Mouse (Mus musculus): Measurements from ENCODE around the gene Ccdc120.

DNA sequence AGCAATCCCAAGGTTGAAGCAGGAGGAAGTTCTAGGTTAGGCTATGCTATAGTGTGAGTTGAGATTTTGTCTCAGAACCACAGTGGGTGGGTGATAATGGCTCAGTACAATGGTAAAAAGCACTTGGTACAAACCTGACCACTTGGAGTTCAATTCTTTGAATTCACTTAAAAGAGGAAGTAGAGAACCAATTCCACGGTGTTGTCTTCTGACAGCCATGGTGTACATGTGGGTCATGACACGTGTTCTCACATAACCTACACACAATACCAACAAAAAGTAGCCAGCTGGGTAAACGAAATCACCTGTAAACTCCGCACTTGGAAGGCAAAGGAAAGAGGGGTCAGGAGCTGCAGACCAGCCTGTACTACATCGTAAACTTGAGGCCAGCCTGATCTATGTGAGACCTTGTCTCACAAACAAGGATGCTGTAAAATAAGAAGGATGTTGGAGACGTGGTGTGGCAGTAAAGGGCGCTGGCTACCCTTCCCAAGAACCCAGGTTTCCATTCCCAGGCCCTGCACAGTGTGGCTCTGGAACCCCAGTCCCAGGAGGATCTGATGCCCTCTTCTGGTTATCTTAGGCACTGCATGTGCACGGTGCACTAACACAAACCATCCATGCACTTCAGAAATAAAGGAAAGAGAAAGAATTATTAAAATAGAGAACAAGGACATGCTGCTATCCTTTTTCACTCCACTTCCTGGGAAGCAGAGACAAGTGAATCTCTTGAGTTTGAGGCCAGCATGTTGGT is 25.8 kb upstream of the Ccdc120 start:
- peak; percentile 81 for TF ChIP-seq CTCF (IDR thresholded peaks at IDR 0.05; ENCODE audit: low read depth)
- no peak for TF ChIP-seq EP300 (optimal IDR thresholded peaks at IDR 0.05)

Measured in stomach, postnatal 0 days (tissue).